Mouse (Mus musculus) liver, adult (tissue): ENCODE results near the gene Epb41.
A peak's percentile ranks its signal among the peaks of the same experiment; 100 is the strongest.

Experiments
- GATA4 ChIP-seq: IDR thresholded peaks from 2 replicates; pipeline ENCODE4 v1.6.1; 2014; ENCODE audit warnings: mild to moderate bottlenecking, low read length; ENCODE audit not compliant: insufficient replicate concordance

The Epb41 gene

GRCm38 (mm10) chr4:131915821-131916328 is 159.2 kb downstream of the Epb41 start:
- TF ChIP-seq GATA4 = no peak

- TF ChIP-seq GATA4 = no peak
Measured at GRCm38 (mm10) chr4:131914891-131915469, 160.1 kb downstream of the Epb41 start.

- no peak for TF ChIP-seq GATA4
Measured at GRCm38 (mm10) chr4:131914046-131914643, 161.0 kb downstream of the Epb41 start.

- TF ChIP-seq GATA4 = no peak
Measured at GRCm38 (mm10) chr4:131913526-131913925, 161.6 kb downstream of the Epb41 start.

GRCm38 (mm10) chr4:131911521-131911920 is 163.6 kb downstream of the Epb41 start:
- TF ChIP-seq GATA4 = no peak

- TF ChIP-seq GATA4 = no peak
Measured at GRCm38 (mm10) chr4:131910237-131910994, 164.7 kb downstream of the Epb41 start.

GRCm38 (mm10) chr4:131907912-131908311 is 167.2 kb downstream of the Epb41 start:
- TF ChIP-seq GATA4 = no peak

GRCm38 (mm10) chr4:131906423-131906822 is 168.7 kb downstream of the Epb41 start:
- TF ChIP-seq GATA4 = no peak

- no peak for TF ChIP-seq GATA4
Measured at GRCm38 (mm10) chr4:131904478-131904877, 170.6 kb downstream of the Epb41 start.

GRCm38 (mm10) chr4:131901090-131901489 is 174.0 kb downstream of the Epb41 start:
- no peak for TF ChIP-seq GATA4

GRCm38 (mm10) chr4:131899180-131899554 is 176.0 kb downstream of the Epb41 start:
- TF ChIP-seq GATA4 = no peak

- no peak for TF ChIP-seq GATA4
Measured at GRCm38 (mm10) chr4:131898503-131899179, 176.5 kb downstream of the Epb41 start.

- peak; percentile 26; the same call in 1 of the 2 replicates for TF ChIP-seq GATA4
Measured at GRCm38 (mm10) chr4:131897787-131898186, 177.3 kb downstream of the Epb41 start.

- TF ChIP-seq GATA4 = no peak
Measured at GRCm38 (mm10) chr4:131897109-131897508, 178.0 kb downstream of the Epb41 start.

- no peak for TF ChIP-seq GATA4
Measured at GRCm38 (mm10) chr4:131890692-131891091, 184.4 kb downstream of the Epb41 start.
